ENCODE assay signal across 28 mouse cellular contexts in genomic region chr9:25142988-25143387, GRCm38 (mm10). TPM values are rescaled to one million over a fixed set of nuclear protein-coding genes. Genes with fewer than 3 reads are reported as not detected.
"Had no signal": no experiment of that assay in that cellular context is flagged by ENCODE, and none has a peak within 500 bp of the region (broad histone marks: within the 10 kb centered on the region; RNA-seq: fewer than 3 reads in every experiment).

No protein-coding gene starts in this region.

- H3K27ac ChIP-seq: kidney, embryonic 15.5 days; left cerebral cortex, adult 2 months; limb, embryonic 12.5 days; limb, embryonic 15.5 days; liver, embryonic 14.5 days; lung, embryonic 15.5 days; midbrain, embryonic 12.5 days; midbrain, embryonic 15.5 days; neural tube, embryonic 13.5 days; stomach, embryonic 15.5 days had no signal

- H3K4me3 ChIP-seq: kidney, embryonic 15.5 days; left cerebral cortex, adult 2 months; limb, embryonic 12.5 days; limb, embryonic 15.5 days; lung, embryonic 15.5 days; midbrain, embryonic 12.5 days; midbrain, embryonic 15.5 days; neural tube, embryonic 13.5 days; stomach, embryonic 15.5 days had no signal

- H3K4me2 ChIP-seq: kidney, embryonic 15.5 days; limb, embryonic 12.5 days; limb, embryonic 15.5 days; lung, embryonic 15.5 days; midbrain, embryonic 12.5 days; midbrain, embryonic 15.5 days; neural tube, embryonic 13.5 days; stomach, embryonic 15.5 days had no signal

- H3K9ac ChIP-seq: kidney, embryonic 15.5 days; limb, embryonic 12.5 days; limb, embryonic 15.5 days; liver, embryonic 14.5 days; lung, embryonic 15.5 days; midbrain, embryonic 12.5 days; midbrain, embryonic 15.5 days; neural tube, embryonic 13.5 days; stomach, embryonic 15.5 days had no signal

- ATAC-seq: midbrain, embryonic 15.5 days had no signal

- H3K4me1 ChIP-seq: kidney, embryonic 15.5 days; limb, embryonic 12.5 days; lung, embryonic 15.5 days; stomach, embryonic 15.5 days had no signal

- H3K36me3 ChIP-seq: kidney, embryonic 15.5 days; limb, embryonic 15.5 days; lung, embryonic 15.5 days; midbrain, embryonic 12.5 days; midbrain, embryonic 15.5 days; neural tube, embryonic 13.5 days; stomach, embryonic 15.5 days had no signal

- H3K9me3 ChIP-seq: kidney, embryonic 15.5 days; limb, embryonic 12.5 days; limb, embryonic 15.5 days; lung, embryonic 15.5 days; midbrain, embryonic 12.5 days; midbrain, embryonic 15.5 days; neural tube, embryonic 13.5 days; stomach, embryonic 15.5 days had no signal

- DNase-seq: kidney, adult 11 months; kidney, adult 8-10 months; kidney, postnatal 10 days; kidney, postnatal 36 days; layer of hippocampus, postnatal 36 days; lung, adult 18-20 months; lung, postnatal 10 days; lung, postnatal 36 days; retina, postnatal 1 day; right cerebral cortex, postnatal 25 days; spleen, adult 18-20 months; thymus, postnatal 25 days had no signal

- H3K27me3 ChIP-seq: kidney, embryonic 15.5 days; limb, embryonic 12.5 days; limb, embryonic 15.5 days; lung, embryonic 15.5 days; midbrain, embryonic 12.5 days; midbrain, embryonic 15.5 days; neural tube, embryonic 13.5 days; stomach, embryonic 15.5 days had no signal

RNA-seq across cellular contexts. Expression of gene Gm10181, which starts 53.8 kb away (rescaled TPM):
- total RNA-seq: layer of hippocampus, adult 8-10 months; layer of hippocampus, postnatal 10 days; layer of hippocampus, postnatal 36 days; left cerebral cortex, adult 2 months; left cerebral cortex, postnatal 10 days; left cerebral cortex, postnatal 36 days; neutrophil, adult 5-6 weeks had no signal
- polyA plus RNA-seq: kidney, embryonic 15.5 days; limb, embryonic 12.5 days; limb, embryonic 15.5 days; liver, embryonic 14.5 days; lung, embryonic 15.5 days; midbrain, embryonic 12.5 days; midbrain, embryonic 15.5 days; neural tube, embryonic 13.5 days; stomach, embryonic 15.5 days; thymus, postnatal 0 days had no signal
